Mouse (Mus musculus): ENCODE measurements around the gene Gm17428. TPM values are rescaled to one million over a fixed set of nuclear protein-coding genes. Genes with fewer than 3 reads are reported as not detected.

Gm17428 gene
- polyA plus RNA-seq, 2 experiments, result not detected

GRCm38 (mm10) chr14:55005506-55005905, 28.8 kb downstream of the Gm17428 start:
- H3K4me2 ChIP-seq (replicated peaks; ENCODE audit: low read depth, low read length, severe bottlenecking), result no peak overlapping the region
- H3K27ac ChIP-seq (replicated peaks; ENCODE audit: low read depth, low read length), result no peak overlapping the region
- no peaks in the 10 kb centered on the region for H3K4me1 ChIP-seq (ENCODE audit: control insufficient read depth, insufficient read depth, low read length)
- 80% methylated on average over 2 of the region's 2 CpGs for WGBS
- TF ChIP-seq POLR2A (IDR thresholded peaks at IDR 0.05; ENCODE audit: borderline replicate concordance, extremely low read depth, insufficient read depth, insufficient read length), result no peak
- DNase-seq (ENCODE audit: low spot score) (no peak), ATAC-seq (ENCODE audit: low FRiP score, low read depth) (no peak)
- no peaks in the 10 kb centered on the region for H3K27me3 ChIP-seq (ENCODE audit: control insufficient read depth, insufficient read depth, low read length)
- H3K9ac ChIP-seq (ENCODE audit: low read depth, low read length, severe bottlenecking), result no peak overlapping the region
- no peaks in the 10 kb centered on the region for H3K9me3 ChIP-seq (ENCODE audit: control insufficient read depth, low read length)
- H3K36me3 ChIP-seq (ENCODE audit: control insufficient read depth, insufficient read depth, low read length), result no peaks in the 10 kb centered on the region
- no peak overlapping the region for H3K4me3 ChIP-seq (replicated peaks; ENCODE audit: low read length)

GRCm38 (mm10) chr14:55005967-55006366, 29.2 kb downstream of the Gm17428 start:
- no peak for TF ChIP-seq POLR2A (IDR thresholded peaks at IDR 0.05; ENCODE audit: borderline replicate concordance, extremely low read depth, insufficient read depth, insufficient read length)
- H3K9ac ChIP-seq (ENCODE audit: low read depth, low read length, severe bottlenecking), result no peak overlapping the region
- ATAC-seq (ENCODE audit: low FRiP score, low read depth) (no peak), DNase-seq (ENCODE audit: low spot score) (no peak)
- 68% methylated on average over 8 of the region's 8 CpGs for WGBS
- no peak overlapping the region for H3K4me3 ChIP-seq (replicated peaks; ENCODE audit: low read length)
- no peaks in the 10 kb centered on the region for H3K36me3 ChIP-seq (ENCODE audit: control insufficient read depth, insufficient read depth, low read length)
- no peak overlapping the region for H3K4me2 ChIP-seq (replicated peaks; ENCODE audit: low read depth, low read length, severe bottlenecking)
- H3K4me1 ChIP-seq (ENCODE audit: control insufficient read depth, insufficient read depth, low read length), result no peaks in the 10 kb centered on the region
- H3K27ac ChIP-seq (replicated peaks; ENCODE audit: low read depth, low read length), result no peak overlapping the region
- no peaks in the 10 kb centered on the region for H3K9me3 ChIP-seq (ENCODE audit: control insufficient read depth, low read length)
- H3K27me3 ChIP-seq (ENCODE audit: control insufficient read depth, insufficient read depth, low read length), result no peaks in the 10 kb centered on the region

- WGBS, result 61% methylated on average over 3 of the region's 3 CpGs
- DNase-seq (ENCODE audit: low spot score) (no peak), ATAC-seq (ENCODE audit: low FRiP score, low read depth) (no peak)
- Histone ChIP-seq H3K4me2 (replicated peaks; ENCODE audit: low read depth, low read length, severe bottlenecking) (no peak overlapping the region), H3K4me3 (replicated peaks; ENCODE audit: low read length) (no peak overlapping the region), H3K4me1 (ENCODE audit: control insufficient read depth, insufficient read depth, low read length) (no peaks in the 10 kb centered on the region), H3K27ac (replicated peaks; ENCODE audit: low read depth, low read length) (no peak overlapping the region), H3K27me3 (ENCODE audit: control insufficient read depth, insufficient read depth, low read length) (no peaks in the 10 kb centered on the region), H3K36me3 (ENCODE audit: control insufficient read depth, insufficient read depth, low read length) (no peaks in the 10 kb centered on the region), H3K9me3 (ENCODE audit: control insufficient read depth, low read length) (no peaks in the 10 kb centered on the region), H3K9ac (ENCODE audit: low read depth, low read length, severe bottlenecking) (no peak overlapping the region)
- no peak for TF ChIP-seq POLR2A (IDR thresholded peaks at IDR 0.05; ENCODE audit: borderline replicate concordance, extremely low read depth, insufficient read depth, insufficient read length)
Measured at GRCm38 (mm10) chr14:55006541-55006940, 29.8 kb downstream of the Gm17428 start.

GRCm38 (mm10) chr14:55007120-55007908, 30.6 kb downstream of the Gm17428 start:
- H3K36me3 ChIP-seq (ENCODE audit: control insufficient read depth, insufficient read depth, low read length), result no peaks in the 10 kb centered on the region
- H3K9me3 ChIP-seq (ENCODE audit: control insufficient read depth, low read length), result no peaks in the 10 kb centered on the region
- no peaks in the 10 kb centered on the region for H3K27me3 ChIP-seq (ENCODE audit: control insufficient read depth, insufficient read depth, low read length)
- WGBS, result 85% methylated on average over 9 of the region's 9 CpGs
- ATAC-seq (ENCODE audit: low FRiP score, low read depth) (no peak), DNase-seq (ENCODE audit: low spot score) (no peak)
- no peak overlapping the region for H3K27ac ChIP-seq (replicated peaks; ENCODE audit: low read depth, low read length)
- H3K9ac ChIP-seq (ENCODE audit: low read depth, low read length, severe bottlenecking), result no peak overlapping the region
- H3K4me3 ChIP-seq (replicated peaks; ENCODE audit: low read length), result no peak overlapping the region
- H3K4me2 ChIP-seq (replicated peaks; ENCODE audit: low read depth, low read length, severe bottlenecking), result no peak overlapping the region
- no peaks in the 10 kb centered on the region for H3K4me1 ChIP-seq (ENCODE audit: control insufficient read depth, insufficient read depth, low read length)
- TF ChIP-seq POLR2A (IDR thresholded peaks at IDR 0.05; ENCODE audit: borderline replicate concordance, extremely low read depth, insufficient read depth, insufficient read length), result no peak

- H3K27me3 ChIP-seq (ENCODE audit: control insufficient read depth, insufficient read depth, low read length), result no peaks in the 10 kb centered on the region
- H3K9ac ChIP-seq (ENCODE audit: low read depth, low read length, severe bottlenecking), result no peak overlapping the region
- no peaks in the 10 kb centered on the region for H3K9me3 ChIP-seq (ENCODE audit: control insufficient read depth, low read length)
- no peak overlapping the region for H3K4me3 ChIP-seq (replicated peaks; ENCODE audit: low read length)
- H3K4me2 ChIP-seq (replicated peaks; ENCODE audit: low read depth, low read length, severe bottlenecking), result no peak overlapping the region
- H3K4me1 ChIP-seq (ENCODE audit: control insufficient read depth, insufficient read depth, low read length), result no peaks in the 10 kb centered on the region
- 80% methylated on average over 8 of the region's 8 CpGs for WGBS
- H3K27ac ChIP-seq (replicated peaks; ENCODE audit: low read depth, low read length), result no peak overlapping the region
- no peak for TF ChIP-seq POLR2A (IDR thresholded peaks at IDR 0.05; ENCODE audit: borderline replicate concordance, extremely low read depth, insufficient read depth, insufficient read length)
- ATAC-seq (ENCODE audit: low FRiP score, low read depth) (no peak), DNase-seq (ENCODE audit: low spot score) (no peak)
- no peaks in the 10 kb centered on the region for H3K36me3 ChIP-seq (ENCODE audit: control insufficient read depth, insufficient read depth, low read length)
Measured at GRCm38 (mm10) chr14:55008417-55008816, 31.7 kb downstream of the Gm17428 start.

Measured in limb, embryonic 14.5 days (tissue).